Mouse (Mus musculus) liver, postnatal 0 days (tissue): ENCODE results near the gene Tbc1d24. TPM values are rescaled to one million over a fixed set of nuclear protein-coding genes. Genes with fewer than 3 reads are reported as not detected.
A peak's percentile ranks its signal among the peaks of the same experiment; 100 is the strongest.

ENCODE experiments used
- ATAC-seq: fragments of 200-750 bp; cut with Nextera tagmentation; 2 replicates; pipeline ENCODE4 v1.8.0; 2017; ENCODE audit warnings: mild to moderate bottlenecking, moderate library complexity
- DNase-seq: peaks from one replicate; pipeline ENCODE4 v3.0.0-alpha.2; 2016
- H3K27ac ChIP-seq: fragments of 300-500 bp; sonication (generic); 2 replicates; pipeline ENCODE4 v1.5.1; 2014; ENCODE audit warnings: antibody characterized with exemption, moderate library complexity, mild to moderate bottlenecking, low read depth
- H3K27me3 ChIP-seq: fragments of 300-500 bp; sonication (generic); 2 replicates; pipeline ENCODE4 v1.6.1; 2014; ENCODE audit warnings: low read length, control low read depth, mixed read lengths; ENCODE audit not compliant: insufficient read depth
- H3K36me3 ChIP-seq: fragments of 300-500 bp; sonication (generic); replicated peaks from 2 replicates; pipeline ENCODE4 v1.6.1; 2014; ENCODE audit warnings: mild to moderate bottlenecking, control low read depth, low read length, moderate library complexity, mixed read lengths; ENCODE audit not compliant: insufficient read depth
- H3K4me1 ChIP-seq: fragments of 300-500 bp; sonication (generic); 2 replicates; pipeline ENCODE4 v1.6.1; 2014; ENCODE audit warnings: antibody characterized with exemption, mild to moderate bottlenecking, control low read depth; ENCODE audit not compliant: insufficient read depth
- H3K4me2 ChIP-seq: fragments of 300-500 bp; sonication (generic); 2 replicates; pipeline ENCODE4 v1.6.1; 2014; ENCODE audit warnings: low read depth, mild to moderate bottlenecking, low read length, moderate library complexity, mixed read lengths
- H3K4me3 ChIP-seq: fragments of 300-500 bp; sonication (generic); 2 replicates; pipeline ENCODE4 v1.5.1; 2014; ENCODE audit warnings: low read depth, low read length
- H3K9ac ChIP-seq: fragments of 300-500 bp; sonication (generic); replicated peaks from 2 replicates; pipeline ENCODE4 v1.6.1; 2014; ENCODE audit warnings: mild to moderate bottlenecking, moderate library complexity
- H3K9me3 ChIP-seq: fragments of 300-500 bp; sonication (generic); 2 replicates; pipeline ENCODE4 v1.6.1; 2016; ENCODE audit warnings: mild to moderate bottlenecking, control low read depth, low read length, mixed read lengths
- CTCF ChIP-seq: sonication (generic); IDR thresholded peaks from 2 replicates; pipeline ENCODE4 v1.5.1; 2016; ENCODE audit warnings: antibody characterized with exemption, low read depth
- EP300 ChIP-seq: IDR thresholded peaks from 2 replicates; pipeline ENCODE4 v1.6.1; 2016; ENCODE audit warnings: antibody characterized with exemption, low read depth, mild to moderate bottlenecking
- WGBS: fragments of 180-500 bp; shearing (Covaris S2); extraction: QIAGEN DNeasy Blood & Tissue Kit; methylation state at CpG from one replicate; pipeline ENCODE4 v1.1.7; 2014; ENCODE audit not compliant: insufficient replicate concordance; 5-methylcytosine and 5-hydroxymethylcytosine counted together
- polyA plus RNA-seq: library from polyadenylated mRNA; unstranded; fragments of >200 nt; fragmentation: Nextera tagmentation; extraction: Ambion mirVana; gene quantifications from 2 replicates; pipeline ENCODE4 v1.2.1, GENCODE M21; 2015

Gene Tbc1d24
- polyA plus RNA-seq, 1 experiment from 2014 or later: 4.2 TPM

DNA sequence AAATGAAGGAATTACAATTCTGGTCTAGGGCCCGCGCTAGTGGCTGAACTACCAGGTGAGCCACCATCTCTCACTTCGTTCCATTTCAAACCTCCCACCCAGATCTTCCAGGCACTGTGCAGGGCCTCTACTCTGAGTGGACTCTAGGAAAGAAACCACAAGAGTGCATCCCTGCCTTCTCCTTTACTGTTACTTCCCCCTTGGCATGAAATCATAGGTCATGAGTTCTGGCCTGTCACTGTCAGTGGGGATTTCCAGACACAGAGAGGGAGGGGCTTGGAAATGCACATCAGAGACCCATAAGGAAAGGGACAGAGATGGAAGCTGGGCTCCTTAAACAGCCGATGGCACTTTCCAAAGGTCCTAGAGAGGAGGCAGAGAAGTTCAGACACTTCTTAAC, 33.6 kb downstream of the Tbc1d24 start:
- TF ChIP-seq EP300 (no peak), CTCF (no peak)
- Histone ChIP-seq H3K9me3 (no peaks in the 10 kb centered on the region), H3K27ac (peak overlapping the region; percentile 96; the same call in 1 of the 2 replicates), H3K9ac (no peak overlapping the region), H3K36me3 (peaks cover 10% of the 10 kb centered on the region), H3K4me2 (no peak overlapping the region), H3K4me3 (no peak overlapping the region), H3K27me3 (no peaks in the 10 kb centered on the region), H3K4me1 (peaks cover 23% of the 10 kb centered on the region)
- DNase-seq (no peak), ATAC-seq (no peak)
- 77% methylated on average over 4 of the region's 4 CpGs for WGBS

DNA sequence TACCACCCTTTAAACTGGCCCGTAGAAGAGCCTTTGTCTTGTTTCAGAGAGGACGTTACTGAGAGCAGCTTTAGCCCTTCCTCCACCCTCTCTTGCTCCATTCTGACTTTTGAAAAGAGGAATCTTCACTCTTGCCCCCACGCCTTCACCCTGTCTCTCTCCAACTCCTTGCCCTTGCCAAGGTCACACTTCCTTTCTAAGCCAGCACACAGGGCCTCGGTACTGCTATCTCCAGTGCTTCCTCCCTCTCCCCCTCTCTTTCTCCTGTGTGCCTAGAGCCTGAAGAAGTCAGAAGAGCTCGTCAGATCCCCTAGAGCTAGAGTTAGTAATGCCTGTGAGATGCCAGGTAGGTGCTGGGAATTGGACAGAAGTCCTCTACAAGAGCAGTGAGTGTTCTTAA, 34.6 kb downstream of the Tbc1d24 start:
- Histone ChIP-seq H3K36me3 (peaks cover 14% of the 10 kb centered on the region), H3K27ac (peak overlapping the region; percentile 96), H3K9ac (no peak overlapping the region), H3K27me3 (no peaks in the 10 kb centered on the region), H3K4me3 (no peak overlapping the region), H3K4me1 (peaks cover 27% of the 10 kb centered on the region), H3K4me2 (peak overlapping the region; percentile 83), H3K9me3 (no peaks in the 10 kb centered on the region)
- ATAC-seq: no peak
- 42% methylated on average over 5 of the region's 5 CpGs for WGBS
- TF ChIP-seq CTCF (no peak), EP300 (no peak)
- no peak for DNase-seq

DNA sequence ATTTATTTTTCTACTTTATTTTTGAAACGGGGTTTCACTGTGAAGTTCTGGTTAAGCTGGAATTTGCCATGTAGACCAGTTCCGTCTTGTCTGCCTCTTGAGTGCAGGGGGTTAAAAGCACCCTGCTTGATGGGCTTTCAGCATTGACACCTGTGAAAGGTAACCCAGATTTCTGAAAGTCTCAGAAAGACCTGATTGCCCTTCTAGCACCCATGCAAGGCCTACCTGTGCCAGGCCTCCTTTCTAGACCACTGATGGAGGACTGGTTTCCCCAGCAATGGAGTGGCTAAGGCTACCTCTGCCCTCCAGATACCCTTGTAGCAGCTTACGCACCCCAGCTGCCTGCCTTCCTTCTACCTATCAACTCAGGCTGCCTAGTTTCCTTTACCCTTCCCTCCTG, 35.2 kb downstream of the Tbc1d24 start:
- H3K9me3 ChIP-seq: no peaks in the 10 kb centered on the region
- DNase-seq (no peak), ATAC-seq (no peak)
- WGBS: 50% methylated on average over 3 of the region's 3 CpGs
- H3K4me3 ChIP-seq: peak overlapping the region; percentile 89
- peaks cover 31% of the 10 kb centered on the region for H3K4me1 ChIP-seq
- H3K4me2 ChIP-seq: peak overlapping the region; percentile 83
- H3K36me3 ChIP-seq: peaks cover 21% of the 10 kb centered on the region
- peak overlapping the region; percentile 96 for H3K27ac ChIP-seq
- H3K27me3 ChIP-seq: no peaks in the 10 kb centered on the region
- TF ChIP-seq CTCF (no peak), EP300 (no peak)
- peak overlapping the region; percentile 81 for H3K9ac ChIP-seq

DNA sequence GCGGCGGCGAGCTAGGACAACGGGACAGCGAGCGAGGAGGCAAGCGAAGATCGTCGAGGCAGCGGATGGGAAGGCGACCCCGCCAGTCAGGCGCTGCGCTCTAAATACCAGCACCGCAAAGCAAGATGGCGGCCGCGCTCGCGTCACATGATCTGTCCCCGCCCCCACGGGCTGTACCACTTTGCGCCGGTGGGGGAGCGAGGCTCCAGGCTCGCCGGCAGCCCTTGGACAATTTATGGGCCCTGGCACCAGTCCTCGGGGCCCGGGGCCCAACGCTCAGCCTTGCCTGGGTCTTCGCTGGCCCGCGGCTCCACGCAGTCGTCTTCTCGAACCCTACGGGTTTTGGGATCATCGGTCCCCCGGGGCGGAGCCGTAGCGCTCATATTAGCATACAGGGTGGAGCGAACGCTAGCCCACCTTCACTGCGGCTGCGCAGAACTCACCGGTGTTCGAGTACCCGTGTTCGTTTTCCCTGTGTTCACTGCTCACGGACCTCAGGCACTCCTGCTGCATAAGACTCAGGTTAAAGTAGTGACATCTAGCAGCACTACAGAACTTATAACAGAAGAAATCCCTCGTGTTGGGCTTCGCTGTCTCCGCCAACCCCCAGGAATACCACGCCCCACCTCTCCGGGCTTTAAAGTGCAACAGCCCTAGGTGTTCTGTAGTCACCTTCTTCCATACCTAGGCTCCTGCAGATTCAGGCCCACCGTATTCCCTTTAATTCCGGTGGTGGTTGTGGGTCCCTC, 35.9 kb downstream of the Tbc1d24 start, which contains the start of gene Atp6v0c:
Atp6v0c (minus strand) TSS at position 386 of the 749 bp plus-strand sequence.
- Histone ChIP-seq H3K4me1 (peaks cover 33% of the 10 kb centered on the region), H3K9me3 (no peaks in the 10 kb centered on the region), H3K4me2 (peak within 1 kb of the TSS; percentile 83), H3K4me3 (peak within 1 kb of the TSS; percentile 89), H3K9ac (peak within 1 kb of the TSS; percentile 81), H3K36me3 (peaks cover 23% of the 10 kb centered on the region), H3K27ac (peak within 1 kb of the TSS; percentile 96), H3K27me3 (no peaks in the 10 kb centered on the region)
- under 1% methylated on average over 58 of the region's 58 CpGs for WGBS
- peak; percentile 38 for TF ChIP-seq CTCF
- 0 out of 2 replicates have a peak, but pooled peaks have one; percentile 3 for TF ChIP-seq EP300
- peak; percentile 95 for DNase-seq
- ATAC-seq: peak; percentile 86

DNA sequence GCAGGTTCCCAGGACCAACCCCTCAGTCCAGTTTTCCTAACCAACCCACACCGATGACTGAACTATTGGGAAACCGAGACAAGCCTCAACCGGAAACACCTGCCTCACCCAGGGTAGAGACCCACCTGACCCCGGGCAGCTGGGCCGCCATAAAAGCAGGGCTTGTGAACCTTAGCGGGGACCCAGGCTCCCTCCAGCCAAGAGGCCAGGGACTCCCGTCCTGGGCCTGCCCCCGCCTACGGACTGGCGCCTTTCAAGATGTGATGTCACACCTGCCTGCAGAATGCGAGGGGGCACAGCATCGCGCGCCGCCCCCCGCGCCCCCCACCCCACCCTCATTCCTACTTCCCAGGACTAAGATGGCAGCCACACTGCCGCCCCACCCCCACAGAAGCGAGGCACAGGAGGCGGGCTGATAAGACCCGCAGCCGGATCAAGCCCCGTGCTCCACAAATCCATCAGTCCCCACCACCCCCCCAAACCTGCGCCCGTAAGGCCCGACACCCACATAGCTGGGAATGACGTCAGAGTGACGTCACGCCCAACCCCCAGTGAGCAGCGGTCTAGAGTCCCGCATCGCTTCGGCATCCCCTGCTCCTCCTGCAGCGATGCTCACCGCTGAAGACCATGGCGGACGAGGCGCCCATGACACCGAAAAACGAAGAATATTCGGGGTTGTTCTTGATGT, 36.6 kb downstream of the Tbc1d24 start:
- under 1% methylated on average over 41 of the region's 41 CpGs for WGBS
- peak overlapping the region; percentile 89 for H3K4me3 ChIP-seq
- H3K9me3 ChIP-seq: no peaks in the 10 kb centered on the region
- H3K9ac ChIP-seq: peak overlapping the region; percentile 81
- ATAC-seq (peak; percentile 48), DNase-seq (peak; percentile 81)
- no peak for TF ChIP-seq EP300
- TF ChIP-seq CTCF: no peak
- H3K4me2 ChIP-seq: peak overlapping the region; percentile 83
- peaks cover 33% of the 10 kb centered on the region for H3K4me1 ChIP-seq
- H3K27me3 ChIP-seq: no peaks in the 10 kb centered on the region
- H3K36me3 ChIP-seq: peaks cover 23% of the 10 kb centered on the region
- H3K27ac ChIP-seq: peak overlapping the region; percentile 96

DNA sequence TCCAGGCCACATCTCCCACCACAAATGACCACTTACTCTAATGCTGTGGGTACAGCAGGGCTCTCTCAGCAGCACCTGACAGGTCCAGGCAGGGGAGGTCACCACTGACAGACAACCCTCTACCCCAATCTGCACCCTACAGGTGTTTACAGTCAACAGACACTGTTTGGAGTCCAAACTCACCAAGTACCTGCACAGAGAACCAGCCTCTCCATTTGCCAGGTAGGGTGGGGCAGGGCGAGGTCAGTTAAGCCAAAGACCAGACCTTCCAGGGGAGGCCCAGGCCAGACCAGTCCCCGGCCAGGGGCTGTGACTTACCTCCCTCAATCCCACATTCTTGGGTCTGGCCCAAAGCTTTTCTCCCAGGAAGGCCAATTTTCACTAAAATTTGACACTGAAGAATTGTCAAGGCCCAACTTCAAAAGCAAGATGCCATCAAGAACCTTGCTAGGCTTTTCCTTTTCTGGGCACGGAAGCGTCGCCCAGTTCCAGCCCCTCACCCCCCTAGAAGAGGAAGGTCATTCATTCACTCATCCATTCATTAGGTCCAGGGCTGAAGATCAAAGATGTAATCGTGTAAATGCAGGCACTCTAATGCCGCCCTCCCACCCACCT, 37.4 kb downstream of the Tbc1d24 start:
- Histone ChIP-seq H3K36me3 (peaks cover 23% of the 10 kb centered on the region), H3K4me1 (peaks cover 37% of the 10 kb centered on the region), H3K4me3 (peak overlapping the region; percentile 89), H3K9me3 (no peaks in the 10 kb centered on the region), H3K4me2 (peak overlapping the region; percentile 83), H3K27ac (peak overlapping the region; percentile 96), H3K9ac (peak overlapping the region; percentile 81), H3K27me3 (no peaks in the 10 kb centered on the region)
- DNase-seq (no peak), ATAC-seq (no peak)
- no peak for TF ChIP-seq EP300
- no peak for TF ChIP-seq CTCF
- 33% methylated on average over 7 of the region's 7 CpGs for WGBS
